Mouse (Mus musculus): Measurements from ENCODE around the gene Syngr1.

Syngr1 gene

GRCm38 (mm10) chr15:80143760-80144159, 52.6 kb downstream of the Syngr1 start:
- no peak for DNase-seq (ENCODE audit: extremely low read depth, low read depth, low spot score)

DNA sequence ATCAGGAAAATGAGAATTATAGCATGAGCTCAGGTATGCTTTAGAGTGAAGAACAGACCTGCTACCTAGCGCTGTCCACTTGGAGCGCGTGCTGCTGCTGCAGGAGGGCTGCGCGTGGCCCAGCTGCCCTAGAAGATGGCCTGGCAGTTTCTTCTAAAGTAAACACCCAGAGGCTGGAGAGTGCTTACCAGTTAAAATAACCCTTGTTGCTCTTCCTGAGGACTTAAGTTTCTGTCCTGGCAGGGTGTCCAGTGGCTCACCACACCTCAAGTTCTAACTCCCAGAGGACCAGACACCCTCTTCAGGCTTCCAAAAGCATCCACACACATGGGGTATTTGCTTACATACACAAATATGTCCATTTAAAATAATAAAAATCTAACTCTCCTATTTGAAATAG, 54.3 kb downstream of the Syngr1 start:
- no peak for DNase-seq (ENCODE audit: extremely low read depth, low read depth, low spot score)

- no peak for DNase-seq (ENCODE audit: extremely low read depth, low read depth, low spot score)
Observed at GRCm38 (mm10) chr15:80146153-80146552, 55.0 kb downstream of the Syngr1 start.

- DNase-seq (ENCODE audit: extremely low read depth, low read depth, low spot score) = no peak
Observed at GRCm38 (mm10) chr15:80147090-80147489, 56.0 kb downstream of the Syngr1 start.

DNA sequence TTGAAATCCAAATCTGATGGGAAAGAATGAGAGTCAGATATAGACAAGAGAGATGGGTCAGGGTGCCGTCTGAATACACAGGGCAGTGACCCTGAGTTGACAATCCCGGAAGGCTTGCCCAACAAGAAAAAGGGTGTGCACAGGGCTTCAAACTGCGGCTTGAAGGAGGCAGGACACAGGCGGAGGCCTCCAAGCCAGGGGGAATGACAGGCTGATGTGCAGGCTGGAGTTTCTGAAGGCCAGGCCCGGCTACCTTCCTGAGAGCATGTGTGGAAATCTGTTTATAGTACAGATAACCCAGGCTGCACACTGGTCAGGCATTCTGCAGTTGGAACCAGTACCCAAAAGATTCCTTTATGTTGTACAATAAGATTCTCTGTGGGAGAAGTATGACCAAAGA, 56.4 kb downstream of the Syngr1 start:
- no peak for DNase-seq (ENCODE audit: extremely low read depth, low read depth, low spot score)

DNA sequence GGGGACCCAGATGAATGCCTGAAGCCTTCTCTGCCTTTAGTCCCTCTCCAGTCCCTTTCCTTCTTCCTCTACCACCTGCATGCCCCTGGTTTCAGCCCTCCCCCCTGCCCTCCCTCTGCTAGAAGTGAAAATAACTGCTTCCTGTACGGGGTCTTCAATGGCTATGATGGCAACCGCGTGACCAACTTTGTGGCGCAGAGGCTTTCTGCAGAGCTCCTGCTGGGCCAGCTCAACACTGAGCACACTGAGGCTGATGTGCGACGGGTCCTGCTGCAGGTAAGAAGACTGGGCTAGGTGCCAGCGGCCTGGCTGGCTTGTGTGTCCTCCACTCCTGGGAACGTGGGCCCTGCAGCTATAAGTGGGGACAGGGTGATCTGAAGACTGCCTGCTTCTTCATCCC, 57.4 kb downstream of the Syngr1 start:
- no peak for DNase-seq (ENCODE audit: extremely low read depth, low read depth, low spot score)

GRCm38 (mm10) chr15:80149517-80149916, 58.4 kb downstream of the Syngr1 start:
- no peak for DNase-seq (ENCODE audit: extremely low read depth, low read depth, low spot score)

- DNase-seq (ENCODE audit: extremely low read depth, low read depth, low spot score) = no peak
Observed at GRCm38 (mm10) chr15:80152663-80153062, 61.5 kb downstream of the Syngr1 start.

DNA sequence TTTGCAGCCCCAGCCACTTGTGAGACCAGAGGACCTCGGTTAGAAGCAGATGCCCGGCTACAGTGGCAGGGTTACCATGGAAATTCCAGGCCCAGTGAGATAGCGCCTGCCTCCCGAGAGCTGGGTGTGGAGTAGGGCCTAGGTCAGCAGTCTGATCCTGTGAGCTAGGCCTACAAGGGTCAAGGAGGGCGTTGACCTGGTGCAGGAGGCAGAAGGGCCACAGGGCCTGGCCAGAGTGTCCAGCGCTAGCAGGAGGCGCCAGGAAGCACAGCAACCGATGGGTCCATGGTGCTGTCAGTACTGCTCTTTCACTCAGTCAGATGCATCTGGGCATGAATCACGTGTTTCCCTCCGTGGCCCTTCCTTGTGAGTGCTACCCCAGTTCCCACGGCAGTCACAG, 62.6 kb downstream of the Syngr1 start:
- DNase-seq (ENCODE audit: extremely low read depth, low read depth, low spot score) = no peak

DNA sequence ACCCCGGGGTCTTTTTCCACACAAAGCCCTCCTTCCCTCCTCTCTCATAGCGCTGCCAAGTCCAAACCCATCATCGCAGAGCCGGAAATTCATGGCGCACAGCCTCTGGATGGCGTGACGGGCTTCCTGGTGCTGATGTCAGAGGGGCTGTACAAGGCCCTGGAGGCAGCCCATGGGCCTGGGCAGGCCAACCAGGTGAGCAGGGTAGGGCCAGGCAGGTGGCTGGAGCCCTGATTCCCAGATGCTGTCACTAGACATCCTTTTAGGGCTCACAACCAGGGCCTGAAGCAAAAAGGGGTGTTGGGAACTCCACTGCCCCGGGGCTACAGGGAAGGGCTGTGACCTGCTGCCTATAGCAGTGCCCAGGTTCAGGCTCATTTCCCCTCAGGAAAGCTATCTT, 64.6 kb downstream of the Syngr1 start:
- no peak for DNase-seq (ENCODE audit: extremely low read depth, low read depth, low spot score)

DNA sequence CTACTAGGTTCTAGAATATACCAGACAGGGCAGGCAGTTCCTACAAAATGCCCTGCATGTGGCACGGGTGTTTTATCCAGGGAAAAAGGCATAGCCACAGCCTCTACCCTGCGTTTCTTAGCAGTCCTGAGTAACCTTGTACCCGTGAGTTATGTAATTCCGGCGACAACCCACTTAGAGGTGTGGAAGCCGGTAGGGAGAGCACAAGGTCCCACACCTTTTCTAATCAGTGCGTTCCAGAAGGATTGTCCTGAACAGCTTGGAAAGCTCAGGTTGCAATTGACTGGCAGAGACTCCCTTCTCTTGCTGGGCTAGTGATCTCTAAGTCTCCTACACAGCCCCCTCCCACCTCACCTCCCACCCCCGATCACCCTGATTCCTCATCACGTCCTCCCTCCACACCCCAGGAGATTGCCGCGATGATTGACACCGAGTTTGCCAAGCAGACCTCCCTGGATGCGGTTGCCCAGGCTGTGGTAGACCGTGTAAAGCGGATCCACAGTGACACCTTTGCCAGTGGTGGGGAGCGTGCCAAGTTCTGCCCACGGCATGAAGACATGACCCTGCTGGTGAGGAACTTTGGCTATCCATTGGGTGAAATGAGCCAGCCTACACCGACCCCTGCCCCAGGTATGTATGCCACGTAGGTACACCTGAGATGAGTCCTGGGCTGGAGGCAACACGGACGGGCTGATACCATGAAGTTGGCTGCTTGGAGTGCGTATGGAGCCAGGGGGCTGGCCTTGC, 66.2 kb downstream of the Syngr1 start:
- no peak for DNase-seq (ENCODE audit: extremely low read depth, low read depth, low spot score)

DNA sequence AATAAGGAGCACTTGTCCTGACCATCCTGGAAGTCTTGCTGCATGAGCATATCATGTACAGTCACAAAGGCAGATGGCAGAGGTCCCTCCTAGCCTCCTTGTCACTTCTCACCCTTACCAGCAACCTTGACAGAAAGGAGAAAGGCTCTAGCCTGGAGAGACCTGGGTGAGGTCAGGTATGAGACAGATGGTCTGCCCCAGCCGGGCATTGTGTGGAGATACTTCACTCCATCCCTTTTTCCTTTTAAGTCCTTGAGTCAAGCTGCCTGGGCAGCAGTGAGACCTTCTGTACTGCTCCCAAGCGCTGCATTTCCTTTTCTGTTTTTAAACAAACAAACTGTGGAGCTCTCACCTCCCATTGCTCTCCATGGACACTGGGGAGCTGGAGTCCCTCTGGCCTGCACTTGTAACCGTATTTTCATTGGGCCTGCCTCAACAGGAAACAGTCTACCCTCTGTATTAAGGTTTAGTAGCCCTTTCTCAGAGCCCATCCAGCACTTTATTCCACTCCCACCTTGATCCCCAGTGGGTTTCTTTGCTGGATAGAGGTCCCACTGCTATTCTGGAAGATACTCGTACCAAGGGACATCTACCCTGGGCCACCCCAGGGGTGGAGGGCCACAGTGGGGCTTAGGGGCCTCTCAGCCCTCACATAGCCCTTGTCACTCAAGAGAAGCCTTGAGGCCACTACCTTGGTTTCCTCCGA, 67.0 kb downstream of the Syngr1 start:
- no peak for DNase-seq (ENCODE audit: extremely low read depth, low read depth, low spot score)

DNA sequence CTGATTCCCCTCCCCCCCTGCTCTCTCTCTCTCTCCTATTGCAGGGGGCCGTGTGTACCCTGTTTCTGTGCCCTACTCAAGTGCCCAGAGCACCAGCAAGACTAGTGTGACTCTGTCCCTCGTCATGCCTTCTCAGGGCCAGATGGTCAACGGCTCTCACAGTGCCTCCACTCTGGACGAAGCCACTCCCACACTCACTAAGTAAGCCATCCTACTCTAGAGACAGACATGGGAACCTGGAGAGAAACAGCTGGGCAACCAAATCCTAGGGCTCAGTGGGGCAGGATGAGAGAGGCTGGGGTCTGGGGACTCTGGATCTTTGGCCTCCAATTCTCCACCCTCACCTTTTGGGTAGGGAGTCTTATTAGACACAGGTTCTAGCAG, 67.6 kb downstream of the Syngr1 start:
- DNase-seq (ENCODE audit: extremely low read depth, low read depth, low spot score) = no peak

DNA sequence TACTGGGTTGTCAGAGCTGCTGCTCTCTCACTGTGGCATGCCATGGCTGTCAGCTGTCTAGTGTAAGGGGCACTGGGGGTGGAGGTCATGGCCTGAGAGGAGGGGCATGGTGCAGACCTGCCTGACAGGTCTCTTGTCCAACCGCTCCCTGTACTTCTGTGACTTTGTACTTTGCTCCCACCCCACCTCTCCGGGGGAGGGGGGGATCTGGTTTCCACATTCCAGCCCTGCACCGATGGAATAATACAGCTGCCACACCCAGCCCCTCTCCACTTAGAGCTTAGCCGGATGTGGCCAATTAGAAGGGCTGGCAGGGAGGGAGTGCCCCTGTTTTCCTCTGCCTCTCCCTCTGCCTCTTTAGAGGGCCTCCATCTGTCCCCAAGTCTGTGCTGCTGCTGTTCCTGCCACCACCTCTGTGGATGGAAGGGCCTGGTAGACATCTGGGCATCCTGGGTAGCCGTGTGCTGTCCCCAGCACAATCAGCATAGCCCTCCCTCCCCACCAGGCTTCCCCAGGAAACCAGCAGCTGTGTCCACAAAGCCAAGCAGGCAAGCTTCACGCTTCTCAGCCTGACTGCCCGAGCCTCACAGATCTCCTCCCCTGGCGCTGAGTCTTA, 68.3 kb downstream of the Syngr1 start:
- DNase-seq (ENCODE audit: extremely low read depth, low read depth, low spot score) = no peak

GRCm38 (mm10) chr15:80160223-80160622, 69.1 kb downstream of the Syngr1 start:
- no peak for DNase-seq (ENCODE audit: extremely low read depth, low read depth, low spot score)

DNA sequence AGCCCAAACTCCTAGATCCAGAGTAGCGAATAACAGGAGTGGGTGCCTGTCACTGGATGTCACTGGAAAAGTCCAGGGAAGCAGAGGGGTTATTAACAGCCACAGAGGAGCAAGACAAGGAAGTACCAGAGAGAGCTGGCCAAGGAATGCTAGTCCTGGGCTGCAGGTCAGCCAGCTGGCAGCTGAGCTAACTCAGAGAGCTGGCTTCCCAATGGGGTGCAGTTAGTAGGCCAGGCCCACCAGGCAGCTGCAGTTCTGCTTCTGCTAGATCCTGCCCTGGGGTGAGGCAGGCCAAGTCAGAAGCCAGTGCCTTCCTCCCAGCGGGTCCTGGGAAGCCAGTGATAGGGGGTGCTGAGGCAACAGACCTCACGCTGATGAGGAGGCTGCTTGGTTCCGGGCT, 69.6 kb downstream of the Syngr1 start:
- DNase-seq (ENCODE audit: extremely low read depth, low read depth, low spot score) = no peak

GRCm38 (mm10) chr15:80161199-80161598, 70.1 kb downstream of the Syngr1 start:
- no peak for DNase-seq (ENCODE audit: extremely low read depth, low read depth, low spot score)

DNA sequence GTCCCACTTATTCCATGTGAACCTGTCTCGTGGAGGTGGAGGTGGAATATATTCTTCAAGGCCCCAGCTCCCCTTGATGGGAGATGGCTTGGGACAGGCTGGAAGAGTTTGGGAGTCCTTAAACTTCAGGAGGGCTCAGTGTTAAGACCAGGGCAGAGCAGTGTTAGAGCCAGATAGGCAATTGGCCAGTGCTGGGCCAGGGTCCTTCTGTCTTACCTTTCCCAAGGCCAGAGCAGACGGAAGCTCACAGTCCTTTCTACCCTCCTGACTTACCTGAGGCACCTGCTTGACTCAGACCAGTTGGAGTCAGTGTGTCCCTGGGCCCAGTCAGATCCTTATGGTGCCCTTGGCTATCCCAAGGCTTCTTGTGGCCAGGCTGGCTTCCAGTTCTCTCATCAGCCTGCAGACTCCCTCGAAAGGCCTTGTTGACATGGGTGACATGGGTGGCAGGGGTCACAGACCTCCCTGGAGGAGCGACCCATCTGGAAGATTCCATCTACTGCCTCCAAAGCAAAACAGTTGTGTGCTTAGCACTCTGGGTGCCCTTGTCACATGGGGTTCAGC, 71.3 kb downstream of the Syngr1 start:
- no peak for DNase-seq (ENCODE audit: extremely low read depth, low read depth, low spot score)

- DNase-seq (ENCODE audit: extremely low read depth, low read depth, low spot score) = no peak
Observed at GRCm38 (mm10) chr15:80163274-80163673, 72.1 kb downstream of the Syngr1 start.

- no peak for DNase-seq (ENCODE audit: extremely low read depth, low read depth, low spot score)
Observed at GRCm38 (mm10) chr15:80163716-80164115, 72.6 kb downstream of the Syngr1 start.

DNA sequence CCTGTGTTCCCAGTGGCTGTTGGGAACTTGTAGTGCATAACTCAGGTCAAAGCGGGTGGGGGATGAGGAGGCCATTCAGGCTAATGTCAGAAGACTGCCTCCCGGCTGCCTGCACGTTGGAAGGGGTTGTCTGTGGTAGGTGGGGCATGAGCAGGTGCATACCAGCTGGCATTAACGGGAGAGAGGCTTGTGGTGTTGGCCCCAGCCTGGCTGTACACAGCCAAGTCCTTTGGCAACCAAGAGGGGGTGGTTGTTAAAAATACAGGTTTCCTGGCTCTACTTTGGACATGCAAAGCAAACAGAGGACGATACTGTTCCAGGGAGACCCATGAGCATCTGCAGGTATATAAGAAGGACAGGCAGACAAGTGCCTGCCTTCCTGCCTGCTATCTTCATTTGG, 74.3 kb downstream of the Syngr1 start:
- DNase-seq (ENCODE audit: extremely low read depth, low read depth, low spot score) = no peak
